In genomic region chr12:12975397-12975796, GRCm38 (mm10) we compare ENCODE assay signal across 14 mouse cellular contexts. TPM values are rescaled to one million over a fixed set of nuclear protein-coding genes. Genes with fewer than 3 reads are reported as not detected.
A peak's percentile ranks its signal among the peaks of the same experiment; 100 is the strongest.
DNase-seq lines count a peak whose midpoint lies in the region.
"Had no signal": no experiment of that assay in that cellular context is flagged by ENCODE, and none has a peak within 500 bp of the region (broad histone marks: within the 10 kb centered on the region; RNA-seq: fewer than 3 reads in every experiment).

No protein-coding gene starts in this region.

- peak; percentile 19 to 26 for DNase-seq in cerebellum, postnatal 10 days
- no peak for DNase-seq in cerebellum, postnatal 36 days
- peak; percentile 18 for DNase-seq in left cerebral cortex, postnatal 4 days
- no peak for DNase-seq in left cerebral cortex, postnatal 10 days (ENCODE audit: extremely low spot score in 1 of 2, low spot score in 2 of 2)
- peak; percentile 74 for DNase-seq in kidney, postnatal 14 days
- DNase-seq in lung, postnatal 4 days: peak; percentile 62 to 70
- DNase-seq in right cerebral cortex, postnatal 25 days: no peak
- no peak for DNase-seq in embryonic facial prominence, embryonic 10.5 days (ENCODE audit: low spot score)
- DNase-seq: cerebellum, adult 9-11 months; gastrocnemius, postnatal 10 days had no signal

- no peaks in the 10 kb centered on the region for H3K36me3 ChIP-seq in embryonic facial prominence, embryonic 10.5 days (replicated peaks)
- H3K36me3 ChIP-seq: embryonic facial prominence, embryonic 13.5 days; heart, embryonic 15.5 days; limb, embryonic 10.5 days had no signal

- H3K27me3 ChIP-seq in embryonic facial prominence, embryonic 10.5 days (replicated peaks; ENCODE audit: low read depth, poor library complexity, severe bottlenecking): no peaks in the 10 kb centered on the region
- H3K27me3 ChIP-seq: embryonic facial prominence, embryonic 13.5 days; forebrain, embryonic 13.5 days; heart, embryonic 15.5 days had no signal

- peaks cover 15% of the 10 kb centered on the region for H3K4me1 ChIP-seq in embryonic facial prominence, embryonic 10.5 days

- WGBS in embryonic facial prominence, embryonic 10.5 days: 88% methylated on average over 1 of the region's 1 CpGs

- no peak overlapping the region for H3K27ac ChIP-seq in embryonic facial prominence, embryonic 10.5 days (replicated peaks)
- H3K27ac ChIP-seq: embryonic facial prominence, embryonic 13.5 days; forebrain, embryonic 13.5 days; heart, embryonic 15.5 days; limb, embryonic 10.5 days had no signal

- intact Hi-C loops in left cerebral cortex, postnatal 4 days (cut with DNase I): no loop called here
- intact Hi-C loops in left cerebral cortex, postnatal 10 days (cut with DNase I): no loop called here

- H3K4me3 ChIP-seq in embryonic facial prominence, embryonic 10.5 days: no peak overlapping the region
- H3K4me3 ChIP-seq: embryonic facial prominence, embryonic 13.5 days; forebrain, embryonic 13.5 days; heart, embryonic 15.5 days; limb, embryonic 10.5 days had no signal

- H3K9me3 ChIP-seq in embryonic facial prominence, embryonic 10.5 days: no peaks in the 10 kb centered on the region
- H3K9me3 ChIP-seq: embryonic facial prominence, embryonic 13.5 days; forebrain, embryonic 13.5 days; heart, embryonic 15.5 days; limb, embryonic 10.5 days had no signal

RNA-seq across cellular contexts. Expression of gene Mycn, which starts 33.7 kb away (rescaled TPM):
- 10 to 100 TPM; 65.1 to 68.8 TPM for total RNA-seq in left cerebral cortex, postnatal 4 days (2021)
- total RNA-seq in left cerebral cortex, postnatal 10 days (2021): 10 to 100 TPM; 32.0 to 37.9 TPM
- polyA plus RNA-seq in embryonic facial prominence, embryonic 10.5 days (2016; fragmentation: Nextera tagmentation; extraction: Ambion mirVana): 154 and 170 TPM in 2 replicates

Comparison
In these comparisons a context has a peak if more than half of its experiments do, and no peak if none do; other contexts are left out.
1. DNase-seq: peak in cerebellum, postnatal 10 days (2 of 2), left cerebral cortex, postnatal 4 days (single experiment), kidney, postnatal 14 days (single experiment) and lung, postnatal 4 days (2 of 2); none in cerebellum, postnatal 36 days (0 of 2), left cerebral cortex, postnatal 10 days (0 of 2), right cerebral cortex, postnatal 25 days (single experiment) and embryonic facial prominence, embryonic 10.5 days (single experiment).